Mouse (Mus musculus) kidney, embryonic 14.5 days (tissue): Measurements from ENCODE around the gene Pde1c. TPM values are rescaled to one million over a fixed set of nuclear protein-coding genes. Genes with fewer than 3 reads are reported as not detected.

Experiments
- ATAC-seq: fragments of 200-750 bp; cut with Nextera tagmentation; 2 replicates; pipeline ENCODE4 v1.8.0; 2017; ENCODE audit warnings: moderate number of reproducible peaks, mild to moderate bottlenecking, moderate TSS enrichment, moderate library complexity; ENCODE audit not compliant: low FRiP score, low TSS enrichment
- H3K27ac ChIP-seq: fragments of 300-500 bp; sonication (generic); 2 replicates; pipeline ENCODE4 v1.5.1; 2014; ENCODE audit warnings: low read depth, mild to moderate bottlenecking, low read length, moderate library complexity, mixed read lengths
- H3K27me3 ChIP-seq: fragments of 300-500 bp; sonication (generic); 2 replicates; pipeline ENCODE4 v1.6.1; 2014; ENCODE audit warnings: mild to moderate bottlenecking, low read length; ENCODE audit not compliant: control insufficient read depth, insufficient read depth
- H3K36me3 ChIP-seq: fragments of 300-500 bp; sonication (generic); 2 replicates; pipeline ENCODE4 v1.6.1; 2014; ENCODE audit warnings: low read length, mixed read lengths; ENCODE audit not compliant: control insufficient read depth, insufficient read depth
- H3K4me1 ChIP-seq: fragments of 300-500 bp; sonication (generic); 2 replicates; pipeline ENCODE4 v1.6.1; 2014; ENCODE audit warnings: low read length, mixed read lengths; ENCODE audit not compliant: control insufficient read depth, insufficient read depth
- H3K4me2 ChIP-seq: fragments of 300-500 bp; sonication (generic); replicated peaks from 2 replicates; pipeline ENCODE4 v1.6.1; 2014; ENCODE audit warnings: low read depth, mild to moderate bottlenecking, low read length
- H3K4me3 ChIP-seq: fragments of 300-500 bp; sonication (generic); 2 replicates; pipeline ENCODE4 v1.5.1; 2014; ENCODE audit warnings: mild to moderate bottlenecking, low read length
- H3K9ac ChIP-seq: fragments of 300-500 bp; sonication (generic); 2 replicates; pipeline ENCODE4 v1.6.1; 2014; ENCODE audit warnings: low read depth, mild to moderate bottlenecking, low read length, moderate library complexity
- H3K9me3 ChIP-seq: fragments of 300-500 bp; sonication (generic); 2 replicates; pipeline ENCODE4 v1.6.1; 2016; ENCODE audit warnings: low read length; ENCODE audit not compliant: control insufficient read depth
- WGBS: fragments of 180-500 bp; shearing (Covaris S2); extraction: QIAGEN DNeasy Blood & Tissue Kit; methylation state at CpG from one replicate; pipeline ENCODE4 v1.1.7; 2014; 5-methylcytosine and 5-hydroxymethylcytosine counted together
- polyA plus RNA-seq: library from polyadenylated mRNA; unstranded; fragments of >200 nt; fragmentation: Nextera tagmentation; extraction: Ambion mirVana; gene quantifications from 2 replicates; pipeline ENCODE4 v1.2.1, GENCODE M21; 2014

Pde1c gene
- polyA plus RNA-seq, 1 experiment from 2014 or later = 1.1 TPM

- H3K9ac ChIP-seq = no peak overlapping the region
- WGBS = 90% methylated on average over 3 of the region's 3 CpGs
- no peak overlapping the region for H3K27ac ChIP-seq
- H3K9me3 ChIP-seq = no peaks in the 10 kb centered on the region
- H3K27me3 ChIP-seq = no peaks in the 10 kb centered on the region
- H3K4me1 ChIP-seq = no peaks in the 10 kb centered on the region
- H3K4me2 ChIP-seq = no peak overlapping the region
- H3K36me3 ChIP-seq = no peaks in the 10 kb centered on the region
- no peak for ATAC-seq
- H3K4me3 ChIP-seq = no peak overlapping the region
Measured at GRCm38 (mm10) chr6:56048580-56048979, 520.3 kb downstream of the Pde1c start.

GRCm38 (mm10) chr6:56044716-56045115 lies 524.2 kb downstream of the Pde1c start:
- no peak overlapping the region for H3K27ac ChIP-seq
- no peak overlapping the region for H3K4me2 ChIP-seq
- no peak overlapping the region for H3K9ac ChIP-seq
- H3K36me3 ChIP-seq = no peaks in the 10 kb centered on the region
- H3K9me3 ChIP-seq = no peaks in the 10 kb centered on the region
- H3K4me3 ChIP-seq = no peak overlapping the region
- 87% methylated on average over 1 of the region's 1 CpGs for WGBS
- no peaks in the 10 kb centered on the region for H3K4me1 ChIP-seq
- no peaks in the 10 kb centered on the region for H3K27me3 ChIP-seq
- ATAC-seq = no peak

DNA sequence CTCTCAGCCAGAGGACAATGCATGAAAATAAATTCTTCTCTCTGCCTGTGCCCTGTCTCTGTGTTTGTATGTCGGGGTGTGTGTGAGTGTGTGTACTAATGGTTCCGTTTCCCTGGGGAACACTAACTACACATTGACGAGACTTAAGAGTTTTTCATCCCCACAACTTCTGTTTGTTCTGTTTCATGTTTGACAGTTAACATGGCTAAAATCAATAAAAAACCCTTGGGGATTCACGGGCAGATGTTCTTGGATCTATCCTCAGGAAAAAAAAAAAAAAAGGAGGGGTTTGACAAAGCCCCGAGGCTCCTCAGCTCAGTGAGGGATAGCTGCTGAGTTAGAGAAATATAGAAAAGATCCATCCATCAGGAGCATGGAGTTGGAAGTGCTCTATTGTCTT lies 524.6 kb downstream of the Pde1c start:
- no peak for ATAC-seq
- WGBS = 66% methylated on average over 5 of the region's 5 CpGs
- H3K36me3 ChIP-seq = no peaks in the 10 kb centered on the region
- H3K27ac ChIP-seq = no peak overlapping the region
- no peak overlapping the region for H3K4me2 ChIP-seq
- no peak overlapping the region for H3K4me3 ChIP-seq
- no peak overlapping the region for H3K9ac ChIP-seq
- H3K27me3 ChIP-seq = no peaks in the 10 kb centered on the region
- no peaks in the 10 kb centered on the region for H3K4me1 ChIP-seq
- no peaks in the 10 kb centered on the region for H3K9me3 ChIP-seq

- Histone ChIP-seq H3K4me3 (no peak overlapping the region), H3K27me3 (no peaks in the 10 kb centered on the region), H3K9ac (no peak overlapping the region), H3K36me3 (no peaks in the 10 kb centered on the region), H3K27ac (no peak overlapping the region), H3K4me1 (no peaks in the 10 kb centered on the region), H3K4me2 (no peak overlapping the region), H3K9me3 (no peaks in the 10 kb centered on the region)
- ATAC-seq = no peak
- WGBS = 60% methylated on average over 4 of the region's 4 CpGs
Measured at GRCm38 (mm10) chr6:56039476-56040055, 529.3 kb downstream of the Pde1c start.

- no peaks in the 10 kb centered on the region for H3K27me3 ChIP-seq
- H3K9ac ChIP-seq = no peak overlapping the region
- no peaks in the 10 kb centered on the region for H3K4me1 ChIP-seq
- H3K36me3 ChIP-seq = no peaks in the 10 kb centered on the region
- no peaks in the 10 kb centered on the region for H3K9me3 ChIP-seq
- WGBS = 70% methylated on average over 10 of the region's 10 CpGs
- H3K4me2 ChIP-seq = no peak overlapping the region
- no peak overlapping the region for H3K27ac ChIP-seq
- H3K4me3 ChIP-seq = no peak overlapping the region
- ATAC-seq = no peak
Measured at GRCm38 (mm10) chr6:56035054-56035453, 533.8 kb downstream of the Pde1c start.

DNA sequence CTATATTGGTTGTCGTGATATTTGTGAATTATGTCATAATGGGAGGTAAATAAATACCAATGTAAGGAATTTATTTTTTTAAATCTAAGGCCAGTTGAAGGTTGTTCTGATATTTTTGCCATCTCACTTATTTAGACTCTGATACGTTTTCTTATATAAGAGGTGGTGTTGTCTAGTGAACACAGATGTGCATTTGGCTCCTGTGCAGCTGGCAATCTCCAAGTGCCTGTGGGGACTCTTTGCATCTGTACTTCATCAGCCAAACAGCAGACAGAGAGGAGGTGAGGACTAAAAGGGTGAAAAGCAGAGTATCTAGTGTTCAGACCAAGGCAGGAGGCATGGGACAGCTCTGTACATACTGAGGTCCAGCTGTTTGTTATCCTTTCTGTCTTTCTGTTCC lies 536.7 kb downstream of the Pde1c start:
- Histone ChIP-seq H3K4me2 (no peak overlapping the region), H3K9me3 (no peaks in the 10 kb centered on the region), H3K4me1 (no peaks in the 10 kb centered on the region), H3K27me3 (no peaks in the 10 kb centered on the region), H3K4me3 (no peak overlapping the region), H3K9ac (no peak overlapping the region), H3K27ac (no peak overlapping the region), H3K36me3 (no peaks in the 10 kb centered on the region)
- ATAC-seq = no peak
- 86% methylated on average over 2 of the region's 2 CpGs for WGBS

- no peak for ATAC-seq
- Histone ChIP-seq H3K4me3 (no peak overlapping the region), H3K4me2 (no peak overlapping the region), H3K36me3 (no peaks in the 10 kb centered on the region), H3K27ac (no peak overlapping the region), H3K27me3 (no peaks in the 10 kb centered on the region), H3K9me3 (no peaks in the 10 kb centered on the region), H3K9ac (no peak overlapping the region), H3K4me1 (no peaks in the 10 kb centered on the region)
- WGBS = 65% methylated on average over 5 of the region's 5 CpGs
Measured at GRCm38 (mm10) chr6:56029986-56030385, 538.9 kb downstream of the Pde1c start.

- H3K27ac ChIP-seq = no peak overlapping the region
- H3K9ac ChIP-seq = no peak overlapping the region
- ATAC-seq = no peak
- no peaks in the 10 kb centered on the region for H3K36me3 ChIP-seq
- no peak overlapping the region for H3K4me2 ChIP-seq
- no peaks in the 10 kb centered on the region for H3K4me1 ChIP-seq
- 90% methylated on average over 5 of the region's 5 CpGs for WGBS
- no peaks in the 10 kb centered on the region for H3K27me3 ChIP-seq
- H3K9me3 ChIP-seq = no peaks in the 10 kb centered on the region
- no peak overlapping the region for H3K4me3 ChIP-seq
Measured at GRCm38 (mm10) chr6:56027966-56028365, 540.9 kb downstream of the Pde1c start.

DNA sequence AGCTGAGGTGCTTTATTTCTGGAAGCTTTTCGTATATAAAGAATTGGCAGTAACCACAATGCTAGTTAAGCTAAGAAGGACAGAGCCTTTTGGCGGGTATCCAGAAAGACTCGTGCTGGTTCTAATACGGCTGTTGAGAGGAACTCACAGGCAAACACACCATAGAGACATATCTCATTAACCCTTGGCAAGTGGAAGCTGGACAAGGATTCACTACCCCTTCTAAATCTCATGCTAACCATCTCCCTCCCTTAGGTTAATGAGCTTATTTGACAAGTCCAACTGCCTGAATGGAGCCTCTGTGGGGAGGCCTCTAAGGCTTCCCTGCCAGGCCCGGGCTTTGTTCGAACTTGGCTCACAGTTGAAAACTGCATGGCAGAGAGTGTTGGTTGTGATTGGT lies 541.6 kb downstream of the Pde1c start:
- Histone ChIP-seq H3K9me3 (no peaks in the 10 kb centered on the region), H3K27ac (no peak overlapping the region), H3K9ac (no peak overlapping the region), H3K27me3 (no peaks in the 10 kb centered on the region), H3K4me1 (no peaks in the 10 kb centered on the region), H3K36me3 (no peaks in the 10 kb centered on the region), H3K4me2 (no peak overlapping the region), H3K4me3 (no peak overlapping the region)
- no peak for ATAC-seq
- WGBS = 83% methylated on average over 6 of the region's 6 CpGs
